Mouse (Mus musculus) kidney, adult 2 months (tissue): ENCODE measurements around the gene Phgr1. TPM values are rescaled to one million over a fixed set of nuclear protein-coding genes. Genes with fewer than 3 reads are reported as not detected.

Experiments used
- DNase-seq: peaks from one replicate; pipeline ENCODE4 v3.0.0; 2021
- H3K27ac ChIP-seq: fragments of 200-500 bp; 2 replicates; pipeline ENCODE4 v1.5.1; 2012; ENCODE audit warnings: low read depth, low read length, control low read depth, inconsistent platforms; ENCODE audit not compliant: insufficient read depth
- H3K27me3 ChIP-seq: fragments of 200-500 bp; replicated peaks from 2 replicates; pipeline ENCODE4 v1.6.1; 2012; ENCODE audit warnings: mild to moderate bottlenecking, moderate library complexity, low read length, inconsistent platforms; ENCODE audit not compliant: control insufficient read depth, insufficient read depth
- H3K36me3 ChIP-seq: fragments of 200-500 bp; 2 replicates; pipeline ENCODE4 v1.6.1; 2012; ENCODE audit warnings: mild to moderate bottlenecking, moderate library complexity, low read length, inconsistent platforms; ENCODE audit not compliant: control insufficient read depth, insufficient read depth
- H3K4me1 ChIP-seq: fragments of 200-500 bp; 2 replicates; pipeline ENCODE4 v1.6.1; 2011; ENCODE audit warnings: low read length; ENCODE audit not compliant: control insufficient read depth, insufficient read depth
- H3K4me3 ChIP-seq: fragments of 200-500 bp; 2 replicates; pipeline ENCODE4 v1.5.1; 2011; ENCODE audit warnings: mild to moderate bottlenecking, low read depth, low read length, control low read depth; ENCODE audit not compliant: insufficient read depth
- CTCF ChIP-seq: fragments of 200-500 bp; conservative IDR thresholded peaks from 2 replicates; pipeline ENCODE4 v1.5.1; 2011; ENCODE audit warnings: low read depth, mild to moderate bottlenecking, control low read depth, low read length, moderate library complexity, mixed read lengths; ENCODE audit not compliant: insufficient read depth, insufficient read length
- POLR2A ChIP-seq: fragments of 200-500 bp; IDR thresholded peaks from one replicate; pipeline ENCODE4 v1.6.1; 2011; ENCODE audit warnings: low read depth, low read length, control low read depth
- WGBS: fragments of 180-500 bp; shearing (Covaris S2); methylation state at CpG from one replicate; pipeline ENCODE4 v1.1.7; 2018; 5-methylcytosine and 5-hydroxymethylcytosine counted together
- polyA plus RNA-seq: library from polyadenylated mRNA; depleted of rRNA; stranded (reverse); fragments of >200 nt; gene quantifications from 2 replicates; pipeline ENCODE4 v1.2.3, GENCODE M21; 2012; rRNA removed

Phgr1 gene
- not detected in 2 replicates for polyA plus RNA-seq

- H3K27me3 ChIP-seq, result no peaks in the 10 kb centered on the region
- no peak within 1 kb of the TSS for H3K4me3 ChIP-seq
- no peak for TF ChIP-seq POLR2A
- TF ChIP-seq CTCF, result no peak
- DNase-seq, result no peak
- no peak within 1 kb of the TSS for H3K27ac ChIP-seq
- no peaks in the 10 kb centered on the region for H3K36me3 ChIP-seq
- no peaks in the 10 kb centered on the region for H3K4me1 ChIP-seq
- 70% methylated on average over 6 of the region's 6 CpGs for WGBS
Observed at GRCm38 (mm10) chr2:118772158-118772874, at the start of gene Phgr1. Gene Phgr1 (plus strand): TSS chr2:118772769.

GRCm38 (mm10) chr2:118723693-118724486 lies 48.7 kb upstream of the Phgr1 start:
- no peak for DNase-seq
- Histone ChIP-seq H3K27me3 (no peaks in the 10 kb centered on the region), H3K4me3 (no peak overlapping the region), H3K27ac (no peak overlapping the region), H3K36me3 (no peaks in the 10 kb centered on the region), H3K4me1 (no peaks in the 10 kb centered on the region)
- 75% methylated on average over 15 of the region's 15 CpGs for WGBS
- no peak for TF ChIP-seq CTCF
- TF ChIP-seq POLR2A, result no peak

- Histone ChIP-seq H3K27ac (no peak overlapping the region), H3K4me1 (no peaks in the 10 kb centered on the region), H3K27me3 (no peaks in the 10 kb centered on the region), H3K4me3 (no peak overlapping the region), H3K36me3 (no peaks in the 10 kb centered on the region)
- 66% methylated on average over 4 of the region's 4 CpGs for WGBS
- peak; percentile 82 for DNase-seq
- TF ChIP-seq POLR2A (no peak), CTCF (no peak)
Observed at GRCm38 (mm10) chr2:118725511-118725910, 47.1 kb upstream of the Phgr1 start.

GRCm38 (mm10) chr2:118726873-118727272 lies 45.7 kb upstream of the Phgr1 start:
- H3K27ac ChIP-seq, result no peak overlapping the region
- H3K27me3 ChIP-seq, result no peaks in the 10 kb centered on the region
- WGBS, result 97% methylated on average over 2 of the region's 2 CpGs
- no peak for TF ChIP-seq POLR2A
- no peak for TF ChIP-seq CTCF
- no peaks in the 10 kb centered on the region for H3K36me3 ChIP-seq
- no peak for DNase-seq
- no peaks in the 10 kb centered on the region for H3K4me1 ChIP-seq
- H3K4me3 ChIP-seq, result no peak overlapping the region

- DNase-seq, result no peak
- H3K4me1 ChIP-seq, result no peaks in the 10 kb centered on the region
- TF ChIP-seq POLR2A (no peak), CTCF (no peak)
- H3K27ac ChIP-seq, result no peak overlapping the region
- no peaks in the 10 kb centered on the region for H3K27me3 ChIP-seq
- peak overlapping the region; percentile 32; the same call in 1 of the 2 replicates for H3K4me3 ChIP-seq
- no peaks in the 10 kb centered on the region for H3K36me3 ChIP-seq
- 30% methylated on average over 9 of the region's 9 CpGs for WGBS
Observed at GRCm38 (mm10) chr2:118727911-118728310, 44.7 kb upstream of the Phgr1 start.

- WGBS, result 29% methylated on average over 7 of the region's 7 CpGs
- H3K4me3 ChIP-seq, result peak within 1 kb of the TSS; percentile 32; the same call in 1 of the 2 replicates
- no peaks in the 10 kb centered on the region for H3K4me1 ChIP-seq
- no peak within 1 kb of the TSS for H3K27ac ChIP-seq
- TF ChIP-seq CTCF (no peak), POLR2A (no peak)
- no peaks in the 10 kb centered on the region for H3K36me3 ChIP-seq
- no peaks in the 10 kb centered on the region for H3K27me3 ChIP-seq
- peak; percentile 27 for DNase-seq
Observed at GRCm38 (mm10) chr2:118728337-118728736, 44.2 kb upstream of the Phgr1 start, which contains the start of gene Plcb2. Gene Plcb2 (minus strand): TSS chr2:118728438.

GRCm38 (mm10) chr2:118729194-118729593 lies 43.4 kb upstream of the Phgr1 start:
- Histone ChIP-seq H3K27ac (no peak overlapping the region), H3K4me1 (no peaks in the 10 kb centered on the region), H3K4me3 (no peak overlapping the region), H3K36me3 (no peaks in the 10 kb centered on the region), H3K27me3 (no peaks in the 10 kb centered on the region)
- TF ChIP-seq POLR2A (no peak), CTCF (no peak)
- WGBS, result 59% methylated on average over 4 of the region's 4 CpGs
- no peak for DNase-seq
